Mouse (Mus musculus) left cerebral cortex, postnatal 36 days (tissue): Measurements from ENCODE around the gene Pomp. TPM values are rescaled to one million over a fixed set of nuclear protein-coding genes. Genes with fewer than 3 reads are reported as not detected.

Source experiments
- DNase-seq, 2 experiments: peaks; one replicate each; pipeline ENCODE4 v3.0.0; 2021 to 2022; ENCODE audit warnings: low spot score in 2 of 2, mixed read lengths in 1 of 2
- intact Hi-C: fragments of 180-260 bp; cut with DNase I; formaldehyde crosslinking; loops from one replicate; pipeline ENCODE4 v1.15.1; 2025
- total RNA-seq, 2 experiments: library from RNA; stranded (reverse); gene quantifications; 2 replicates each; pipeline ENCODE4 v1.2.3; 2021

Gene Pomp
- total RNA-seq, 2 experiments from 2014 or later = 159 to 195 TPM

GRCm38 (mm10) chr5:147848164-147848863 lies 11.9 kb upstream of the Pomp start:
- peak; percentile 39 to 51 for DNase-seq
- intact Hi-C loops = loop anchor here (2.0 to 10.0 kb wide), 3 partner anchors 124 to 444 kb away; partner anchors contain the start of genes Flt1 and Flt3

- DNase-seq = no peak
- intact Hi-C loops = no loop called here
Measured at GRCm38 (mm10) chr5:147850194-147850593, 10.1 kb upstream of the Pomp start.

- intact Hi-C loops = loop anchor here (5.0 to 10.0 kb wide), 2 partner anchors 97 to 385 kb away; partner anchors contain the start of gene Mtus2
- DNase-seq = no peak
Measured at GRCm38 (mm10) chr5:147860076-147860448, 199 bp upstream of the Pomp start.

DNA sequence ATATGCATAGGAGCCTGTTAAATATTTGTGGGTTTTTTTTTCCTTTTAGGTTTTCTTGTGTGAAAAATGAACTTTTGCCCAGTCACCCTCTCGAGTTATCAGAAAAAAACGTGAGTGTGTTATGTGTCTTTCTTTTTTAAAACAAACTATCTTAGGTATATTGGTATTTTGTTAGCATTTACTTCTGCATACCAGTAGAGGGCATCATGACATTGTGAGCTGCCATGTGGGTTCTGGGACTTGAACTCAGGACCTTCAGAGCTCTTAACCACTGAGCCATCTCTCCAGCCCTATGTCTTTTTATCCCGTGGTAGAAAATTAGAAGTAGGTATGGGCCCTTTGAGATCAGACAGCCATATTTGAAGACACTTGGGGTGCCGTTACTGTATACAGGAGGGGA lies 8.4 kb downstream of the Pomp start:
- intact Hi-C loops = loop anchor here (10.0 kb wide), 1 partner anchor 376 kb away; no protein-coding TSS in a partner anchor
- no peak for DNase-seq

DNA sequence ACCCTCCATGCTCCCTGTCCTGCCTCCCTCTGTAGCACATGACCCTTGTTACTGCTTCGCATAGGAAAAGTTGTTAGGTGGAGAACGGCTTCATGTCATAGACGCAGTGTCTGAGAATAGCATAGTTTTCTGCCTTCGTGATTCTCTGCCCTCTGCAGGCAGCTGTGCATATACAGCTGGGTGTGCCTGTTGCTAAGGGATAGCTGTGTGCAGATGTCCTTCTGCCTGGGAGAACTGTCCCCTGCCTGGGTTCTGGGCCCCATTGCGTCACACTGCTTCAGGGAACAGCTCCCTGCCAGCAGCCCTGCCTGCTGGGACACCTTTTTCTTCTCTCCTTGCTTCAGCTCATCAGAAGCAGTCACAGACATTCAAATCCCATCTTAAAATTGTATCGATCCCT lies 9.3 kb downstream of the Pomp start:
- intact Hi-C loops = loop anchor here (10.0 kb wide), 1 partner anchor 375 kb away; no protein-coding TSS in a partner anchor
- no peak for DNase-seq

- no peak for DNase-seq
- intact Hi-C loops = no loop called here
Measured at GRCm38 (mm10) chr5:147870296-147870695, 10.0 kb downstream of the Pomp start.

GRCm38 (mm10) chr5:147871091-147871820 lies 11.0 kb downstream of the Pomp start:
- DNase-seq = no peak
- intact Hi-C loops = no loop called here

DNA sequence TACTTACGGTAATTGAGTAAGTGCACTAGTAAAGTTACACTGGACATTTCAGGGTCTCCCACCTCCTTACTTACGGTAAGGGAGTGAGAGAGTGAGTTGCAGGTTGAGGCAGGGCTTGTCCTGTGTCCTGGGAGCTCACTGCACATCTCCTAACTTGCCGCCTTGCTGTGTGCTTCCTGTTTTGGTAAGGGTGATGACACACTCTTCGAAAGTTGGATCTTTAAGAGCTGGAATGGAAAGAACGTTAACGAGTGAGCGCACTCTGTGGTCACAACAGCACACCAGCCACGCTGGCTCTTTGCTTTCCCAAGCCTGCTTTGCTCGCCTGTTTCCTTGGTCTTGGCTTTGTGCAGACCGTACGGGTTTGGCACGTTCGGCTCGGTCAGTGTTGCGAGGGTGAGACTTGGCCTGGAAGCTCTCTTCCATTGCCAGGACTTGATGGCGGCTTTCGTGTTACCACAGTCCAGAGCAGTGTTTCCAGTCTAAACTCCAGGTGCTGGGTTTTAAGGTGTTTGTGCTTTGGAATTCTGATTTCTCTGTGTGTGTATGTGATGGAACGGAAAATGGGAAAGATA lies 14.3 kb downstream of the Pomp start:
- intact Hi-C loops = no loop called here
- no peak for DNase-seq

- no peak for DNase-seq
- intact Hi-C loops = no loop called here
Measured at GRCm38 (mm10) chr5:147875210-147875609, 14.9 kb downstream of the Pomp start.

DNA sequence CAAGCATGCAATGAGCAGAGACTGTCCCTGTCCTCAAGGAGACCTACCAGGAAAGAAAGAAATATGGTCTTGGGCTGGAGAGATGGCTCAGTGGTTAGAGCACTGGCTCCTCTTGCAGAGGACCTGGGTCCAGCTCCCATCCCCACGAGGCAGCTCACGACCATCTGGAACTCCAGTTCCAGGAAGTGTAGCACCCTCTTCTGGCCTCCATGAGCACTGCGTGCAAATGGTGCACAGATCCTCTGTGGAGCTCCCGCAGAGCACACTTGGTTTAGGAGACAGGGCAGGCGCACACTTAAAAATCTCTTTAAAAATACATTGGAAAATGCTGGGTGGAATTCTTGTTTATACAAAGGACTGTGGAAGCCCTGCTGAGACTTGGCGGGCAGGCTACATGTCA lies 17.3 kb downstream of the Pomp start:
- intact Hi-C loops = no loop called here
- DNase-seq = no peak

GRCm38 (mm10) chr5:147879971-147880682 lies 19.9 kb downstream of the Pomp start:
- intact Hi-C loops = no loop called here
- DNase-seq = no peak

GRCm38 (mm10) chr5:147883581-147883980 lies 23.3 kb downstream of the Pomp start:
- DNase-seq = no peak
- intact Hi-C loops = no loop called here

GRCm38 (mm10) chr5:147888313-147889297 lies 28.3 kb downstream of the Pomp start:
- intact Hi-C loops = no loop called here
- no peak for DNase-seq

DNA sequence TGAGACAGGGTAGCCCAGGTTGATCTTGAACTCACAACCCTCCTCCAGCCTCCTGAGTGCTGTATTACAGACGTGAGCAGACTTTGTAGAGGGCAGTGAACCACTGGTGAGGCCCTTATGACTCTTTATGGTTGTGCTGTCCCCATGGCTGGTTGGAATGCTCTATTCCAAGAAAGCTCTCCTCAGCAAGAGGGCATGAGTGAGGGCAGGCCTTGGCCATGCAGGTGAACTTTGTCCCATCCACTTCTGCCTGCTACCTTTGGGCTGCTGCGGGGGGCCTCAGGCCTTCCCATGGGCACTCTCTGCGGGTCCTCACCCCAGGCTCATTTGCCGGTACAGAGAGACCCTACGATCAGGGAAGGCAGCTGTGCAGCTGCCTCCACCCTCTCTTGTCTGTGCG lies 32.5 kb downstream of the Pomp start:
- intact Hi-C loops = no loop called here
- no peak for DNase-seq

DNA sequence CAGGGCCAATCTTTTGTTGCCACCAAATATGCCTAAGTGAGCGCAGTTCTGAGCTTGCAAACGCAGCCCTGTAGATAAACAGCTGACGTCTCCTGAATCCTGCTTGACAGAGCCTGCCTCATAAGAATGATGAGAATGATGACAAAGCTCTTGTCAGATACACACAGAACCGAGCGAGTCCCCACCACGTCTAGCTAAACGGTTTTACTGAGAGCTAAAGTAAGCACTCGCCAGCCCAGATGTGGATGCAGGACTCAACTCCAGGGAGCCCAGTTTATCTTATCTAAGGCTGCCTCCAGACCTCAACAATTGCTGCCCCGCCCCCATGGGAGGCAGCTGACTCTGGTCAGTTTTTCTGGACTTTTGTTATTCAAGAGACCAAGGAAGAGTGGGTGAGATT lies 32.9 kb downstream of the Pomp start:
- no peak for DNase-seq
- intact Hi-C loops = no loop called here

DNA sequence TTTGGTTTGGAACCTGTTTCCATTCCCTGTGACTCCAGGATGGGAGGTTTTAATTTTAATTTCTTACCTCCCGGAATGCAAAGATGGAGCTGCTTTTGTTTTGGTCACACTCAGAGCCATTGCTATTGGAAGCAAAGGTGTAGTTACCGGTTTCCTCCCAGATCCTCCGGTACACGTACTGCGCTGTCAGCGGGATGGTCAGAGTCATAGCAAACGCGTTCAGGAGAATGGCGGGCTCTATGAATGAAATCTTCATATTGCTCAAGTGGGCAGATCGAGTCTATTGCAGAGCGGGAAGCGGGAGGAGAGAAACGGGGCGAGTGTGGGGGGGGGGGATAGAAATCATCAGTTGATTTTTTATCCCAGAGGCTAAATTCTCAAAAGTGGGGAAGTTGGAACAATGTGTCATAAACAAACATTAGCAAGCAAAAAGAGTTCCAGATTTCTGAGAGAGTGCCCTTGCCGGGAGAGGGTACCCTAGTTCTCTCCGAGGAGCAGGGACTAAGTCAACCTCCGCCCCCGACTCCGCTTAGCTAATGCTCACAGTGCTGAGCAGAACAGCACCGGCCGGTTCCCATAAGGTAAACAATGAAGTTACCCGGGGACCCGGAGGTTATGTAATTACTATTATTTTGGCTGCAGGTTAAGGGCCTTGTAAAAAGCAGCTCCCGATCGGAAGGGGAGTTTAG lies 33.6 kb downstream of the Pomp start:
- DNase-seq = no peak

DNA sequence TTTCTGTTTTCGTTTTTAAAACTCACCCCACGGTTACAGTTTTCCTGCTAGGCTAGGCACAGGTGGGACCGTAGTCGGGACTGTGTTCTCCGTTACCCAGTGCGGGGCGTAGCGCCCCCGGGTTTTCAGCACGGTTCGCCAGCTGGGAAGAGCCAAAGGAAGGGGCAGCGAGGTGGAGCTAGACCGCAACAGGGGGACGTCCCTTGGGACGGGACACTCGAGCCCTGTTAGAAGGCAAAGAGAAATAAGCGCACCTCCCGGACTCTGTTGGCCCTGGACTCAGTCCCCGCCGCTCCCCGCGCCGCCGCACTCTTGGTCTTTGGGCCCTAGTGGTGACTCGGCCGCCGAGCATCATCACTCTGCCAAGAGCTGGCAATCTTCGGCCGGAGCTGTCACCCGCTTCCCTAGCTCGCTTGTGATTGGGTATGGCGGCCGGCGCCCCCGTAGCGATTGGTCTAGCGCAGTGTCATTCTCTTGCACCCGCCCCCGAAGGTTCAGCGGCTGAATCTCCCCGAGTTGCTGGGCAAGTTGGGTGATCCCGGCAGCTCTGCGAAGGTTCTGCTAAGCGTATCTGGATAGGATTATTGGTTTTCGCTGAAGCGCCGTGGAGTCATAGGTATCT lies 34.3 kb downstream of the Pomp start, which contains the start of gene Slc46a3:
Gene Slc46a3 (minus strand): TSS at position 361 of the 622 bp plus-strand sequence.
- peak; percentile 94 to 95 for DNase-seq
- intact Hi-C loops = no loop called here

More for the DNA sequence above, 33.6 kb downstream of the Pomp start:
- intact Hi-C loops = no loop called here
